Mouse (Mus musculus): Measurements from ENCODE around the gene Cdca5. TPM values are rescaled to one million over a fixed set of nuclear protein-coding genes. Genes with fewer than 3 reads are reported as not detected.
A peak's percentile ranks its signal among the peaks of the same experiment; 100 is the strongest.
"Not testable (repeated sequence)": the region's sequence is repeated elsewhere in the genome, so short reads cannot be mapped to it uniquely, and the experiment has no call there.

Cdca5 gene
- polyA plus RNA-seq, 1 experiment from 2014 or later = 39.0 TPM

DNA sequence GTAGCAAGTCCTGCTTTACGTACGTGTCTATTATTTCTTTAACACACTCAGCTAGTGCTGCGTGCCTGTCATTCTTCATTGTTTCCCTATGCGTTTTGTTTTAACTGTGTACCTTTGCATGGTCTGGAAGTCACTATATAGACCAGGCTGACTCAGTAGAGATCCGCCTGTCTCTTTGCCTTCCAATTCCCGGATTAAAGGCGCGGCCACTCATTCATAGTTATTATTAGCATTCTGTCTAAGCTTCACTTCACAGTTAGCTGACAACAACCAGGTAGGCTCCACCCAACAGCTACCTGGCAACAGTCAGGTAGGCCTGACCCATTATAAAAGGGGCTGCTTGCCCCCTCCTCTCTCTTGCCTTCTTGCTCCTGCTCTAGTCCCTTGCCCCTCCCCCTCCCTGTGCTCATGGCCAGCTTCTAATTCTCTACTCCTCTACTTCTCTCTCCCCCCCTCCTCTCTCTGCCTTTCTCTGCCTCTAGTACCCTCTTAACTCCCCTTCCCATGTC, 33.9 kb downstream of the Cdca5 start:
- Histone ChIP-seq H3K27me3 (ENCODE audit: control insufficient read depth, insufficient read depth, low read length) (no peaks in the 10 kb centered on the region), H3K4me3 (ENCODE audit: low read depth, low read length) (peak overlapping the region; percentile 82), H3K27ac (ENCODE audit: low read length) (peak overlapping the region; percentile 98), H3K9ac (replicated peaks; ENCODE audit: low read depth, low read length) (peak overlapping the region; percentile 63; the same call in 1 of the 2 replicates), H3K36me3 (ENCODE audit: control insufficient read depth, insufficient read depth, low read length) (peaks cover 20% of the 10 kb centered on the region), H3K9me3 (ENCODE audit: control insufficient read depth, low read depth, low read length) (no peaks in the 10 kb centered on the region), H3K4me2 (replicated peaks; ENCODE audit: low read depth, low read length) (peak overlapping the region; percentile 64), H3K4me1 (ENCODE audit: control insufficient read depth, insufficient read depth, low read length) (peaks cover 13% of the 10 kb centered on the region; the same call in 1 of the 2 replicates)
- 1% methylated on average over 8 of the region's 8 CpGs for WGBS
- no peak for ATAC-seq (ENCODE audit: insufficient number of reproducible peaks, insufficient read depth, low FRiP score, low read depth)

DNA sequence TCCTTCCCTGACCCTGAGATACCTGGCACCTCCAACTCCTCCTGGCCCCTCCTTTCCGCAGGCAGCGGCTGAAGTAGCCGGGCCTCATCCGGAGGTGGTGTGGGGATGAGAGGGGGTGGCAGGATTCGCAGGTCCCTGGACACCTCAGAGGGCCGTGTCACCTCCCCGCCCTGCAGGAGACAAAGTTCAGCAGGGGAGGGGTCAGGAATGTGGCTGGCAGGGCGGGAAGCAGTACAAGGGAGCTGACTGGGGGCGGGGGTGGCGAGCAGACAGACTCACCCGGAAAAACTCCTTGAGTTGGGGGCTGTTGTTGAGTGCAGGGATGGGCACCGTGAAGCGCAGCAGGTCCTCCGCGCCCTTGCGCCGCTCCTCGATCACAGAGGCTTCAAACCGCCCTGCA, 37.0 kb downstream of the Cdca5 start:
- 28% methylated on average over 19 of the region's 19 CpGs for WGBS

DNA sequence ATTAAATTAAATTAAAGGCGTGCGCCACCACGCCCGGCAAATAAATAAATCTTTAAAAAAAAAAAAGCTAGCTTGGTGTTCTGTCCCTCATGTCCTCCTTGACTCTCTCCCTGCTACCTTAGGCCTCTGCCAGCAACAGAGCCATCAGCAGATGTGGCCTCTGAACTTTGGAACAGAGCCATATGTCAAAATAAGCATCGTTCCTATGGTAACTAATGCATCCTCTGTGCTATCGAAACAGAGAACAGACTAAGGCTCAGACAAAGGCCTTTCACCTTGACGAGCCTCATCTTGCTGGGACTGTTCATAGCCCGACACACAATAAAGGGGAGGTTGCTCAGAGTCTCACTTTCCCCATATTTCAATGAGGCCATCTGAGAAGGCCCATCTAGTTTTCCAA, 38.5 kb downstream of the Cdca5 start:
- H3K36me3 ChIP-seq (ENCODE audit: control insufficient read depth, insufficient read depth, low read length) = no peaks in the 10 kb centered on the region; the same call in 1 of the 2 replicates
- H3K9ac ChIP-seq (replicated peaks; ENCODE audit: low read depth, low read length) = no peak overlapping the region
- H3K4me3 ChIP-seq (ENCODE audit: low read depth, low read length) = no peak overlapping the region
- ATAC-seq (ENCODE audit: insufficient number of reproducible peaks, insufficient read depth, low FRiP score, low read depth) = no peak
- peaks cover 8% of the 10 kb centered on the region; the same call in 1 of the 2 replicates for H3K4me1 ChIP-seq (ENCODE audit: control insufficient read depth, insufficient read depth, low read length)
- no peaks in the 10 kb centered on the region for H3K9me3 ChIP-seq (ENCODE audit: control insufficient read depth, low read depth, low read length)
- H3K27me3 ChIP-seq (ENCODE audit: control insufficient read depth, insufficient read depth, low read length) = no peaks in the 10 kb centered on the region
- 54% methylated on average over 8 of the region's 8 CpGs for WGBS
- H3K27ac ChIP-seq (ENCODE audit: low read length) = no peak overlapping the region
- H3K4me2 ChIP-seq (replicated peaks; ENCODE audit: low read depth, low read length) = no peak overlapping the region

More for the DNA sequence above, 37.0 kb downstream of the Cdca5 start:
- Histone ChIP-seq H3K9ac (replicated peaks; ENCODE audit: low read depth, low read length) (no peak overlapping the region; the same call in 1 of the 2 replicates), H3K36me3 (ENCODE audit: control insufficient read depth, insufficient read depth, low read length) (no peaks in the 10 kb centered on the region; the same call in 1 of the 2 replicates), H3K9me3 (ENCODE audit: control insufficient read depth, low read depth, low read length) (no peaks in the 10 kb centered on the region), H3K27ac (ENCODE audit: low read length) (no peak overlapping the region), H3K4me3 (ENCODE audit: low read depth, low read length) (no peak overlapping the region), H3K4me1 (ENCODE audit: control insufficient read depth, insufficient read depth, low read length) (peaks cover 11% of the 10 kb centered on the region; the same call in 1 of the 2 replicates), H3K4me2 (replicated peaks; ENCODE audit: low read depth, low read length) (no peak overlapping the region), H3K27me3 (ENCODE audit: control insufficient read depth, insufficient read depth, low read length) (no peaks in the 10 kb centered on the region)
- no peak for ATAC-seq (ENCODE audit: insufficient number of reproducible peaks, insufficient read depth, low FRiP score, low read depth)

DNA sequence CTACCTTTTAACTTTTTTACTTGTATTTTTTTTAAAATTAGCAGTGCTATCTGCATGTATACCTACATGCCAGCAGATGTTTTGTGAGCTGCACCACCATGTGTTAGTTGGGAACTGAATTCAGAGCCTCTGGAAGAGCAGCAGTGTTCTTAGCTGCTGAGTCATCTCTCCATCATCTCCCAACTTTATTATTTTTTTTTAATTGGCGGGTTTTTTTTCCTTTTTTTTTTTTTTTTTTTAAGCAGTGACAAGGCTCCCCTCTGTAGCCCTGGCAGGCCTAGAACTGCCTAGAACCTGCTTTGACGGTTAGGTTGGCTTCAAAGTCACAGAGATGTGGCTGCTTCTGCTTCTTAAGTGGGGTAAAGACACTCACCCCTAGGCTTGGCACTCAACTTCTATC, 40.1 kb downstream of the Cdca5 start:
- Histone ChIP-seq H3K4me2 (replicated peaks; ENCODE audit: low read depth, low read length) (no peak overlapping the region), H3K27ac (ENCODE audit: low read length) (no peak overlapping the region), H3K4me3 (ENCODE audit: low read depth, low read length) (no peak overlapping the region), H3K4me1 (ENCODE audit: control insufficient read depth, insufficient read depth, low read length) (0 out of 2 replicates have a peak, but pooled peaks cover 6% of the 10 kb centered on the region), H3K36me3 (ENCODE audit: control insufficient read depth, insufficient read depth, low read length) (no peaks in the 10 kb centered on the region; the same call in 1 of the 2 replicates), H3K27me3 (ENCODE audit: control insufficient read depth, insufficient read depth, low read length) (no peaks in the 10 kb centered on the region), H3K9ac (replicated peaks; ENCODE audit: low read depth, low read length) (no peak overlapping the region), H3K9me3 (ENCODE audit: control insufficient read depth, low read depth, low read length) (no peaks in the 10 kb centered on the region)
- 77% methylated on average over 2 of the region's 2 CpGs for WGBS
- no peak for ATAC-seq (ENCODE audit: insufficient number of reproducible peaks, insufficient read depth, low FRiP score, low read depth)

DNA sequence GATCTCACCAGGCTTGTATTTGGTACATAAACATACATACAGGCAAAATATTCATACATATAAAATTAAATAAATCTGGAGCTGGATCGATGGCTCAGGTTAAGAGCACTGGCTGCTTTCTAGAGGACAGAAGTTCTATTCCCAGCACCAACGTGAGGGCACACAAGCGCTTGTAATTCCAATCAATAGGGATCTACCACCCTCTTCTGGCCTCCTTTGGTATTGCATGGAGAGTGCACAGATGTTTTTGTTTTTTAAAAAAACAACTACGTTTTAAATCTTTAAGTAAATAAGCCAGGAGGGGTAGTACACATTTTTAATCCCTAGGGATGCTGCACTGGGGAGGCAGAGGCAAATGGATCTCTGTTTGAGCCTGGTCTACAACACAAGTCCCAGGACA, 41.5 kb downstream of the Cdca5 start:
- H3K4me3 ChIP-seq (ENCODE audit: low read depth, low read length) = no peak overlapping the region
- no peaks in the 10 kb centered on the region; the same call in 1 of the 2 replicates for H3K36me3 ChIP-seq (ENCODE audit: control insufficient read depth, insufficient read depth, low read length)
- no peaks in the 10 kb centered on the region for H3K9me3 ChIP-seq (ENCODE audit: control insufficient read depth, low read depth, low read length)
- ATAC-seq (ENCODE audit: insufficient number of reproducible peaks, insufficient read depth, low FRiP score, low read depth) = no peak
- no peak overlapping the region for H3K27ac ChIP-seq (ENCODE audit: low read length)
- H3K27me3 ChIP-seq (ENCODE audit: control insufficient read depth, insufficient read depth, low read length) = no peaks in the 10 kb centered on the region
- H3K4me1 ChIP-seq (ENCODE audit: control insufficient read depth, insufficient read depth, low read length) = 0 out of 2 replicates have a peak, but pooled peaks cover 6% of the 10 kb centered on the region
- 33% methylated on average over 4 of the region's 4 CpGs for WGBS
- H3K4me2 ChIP-seq (replicated peaks; ENCODE audit: low read depth, low read length) = no peak overlapping the region
- H3K9ac ChIP-seq (replicated peaks; ENCODE audit: low read depth, low read length) = no peak overlapping the region

DNA sequence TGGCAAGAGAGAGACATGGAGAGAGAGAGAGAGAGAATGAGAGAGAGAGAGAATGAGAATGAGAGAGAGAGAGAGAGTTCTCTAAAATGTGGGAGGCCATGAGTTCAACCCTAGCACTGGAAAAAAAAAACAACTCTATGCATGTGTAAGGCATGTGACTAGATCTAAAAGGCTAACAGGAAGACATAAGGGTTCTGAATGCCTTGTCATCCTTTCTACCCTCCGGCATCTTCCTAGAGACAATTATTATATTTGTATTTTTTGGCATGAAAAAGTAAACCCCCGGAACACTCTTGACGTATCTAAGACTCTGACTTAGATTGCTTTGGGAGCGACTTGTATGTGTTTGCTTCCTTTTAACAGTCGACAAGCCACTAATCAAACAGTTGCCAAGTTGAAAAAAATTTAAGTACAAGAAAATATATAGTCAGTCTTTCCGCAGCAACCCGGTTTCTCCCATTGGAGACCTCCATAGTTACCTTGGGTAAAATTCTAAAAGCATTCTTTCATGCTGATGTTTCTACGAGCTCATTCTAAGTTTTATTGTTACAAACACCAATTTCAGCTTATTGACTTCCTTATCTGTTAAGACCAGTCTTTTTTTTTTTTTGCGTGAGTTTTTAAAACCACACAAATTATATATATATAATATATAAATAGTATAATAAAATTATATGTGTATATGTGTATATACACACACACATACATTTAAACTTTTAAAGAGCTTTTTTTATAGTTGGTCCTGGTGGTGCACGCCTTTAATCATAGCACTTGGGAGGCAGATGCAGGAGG, 42.2 kb downstream of the Cdca5 start:
- Histone ChIP-seq H3K27me3 (ENCODE audit: control insufficient read depth, insufficient read depth, low read length) (no peaks in the 10 kb centered on the region), H3K9ac (replicated peaks; ENCODE audit: low read depth, low read length) (no peak overlapping the region), H3K9me3 (ENCODE audit: control insufficient read depth, low read depth, low read length) (no peaks in the 10 kb centered on the region), H3K36me3 (ENCODE audit: control insufficient read depth, insufficient read depth, low read length) (no peaks in the 10 kb centered on the region), H3K4me2 (replicated peaks; ENCODE audit: low read depth, low read length) (peak overlapping the region; percentile 47), H3K4me3 (ENCODE audit: low read depth, low read length) (peak overlapping the region; percentile 30), H3K4me1 (ENCODE audit: control insufficient read depth, insufficient read depth, low read length) (0 out of 2 replicates have a peak, but pooled peaks cover 6% of the 10 kb centered on the region), H3K27ac (ENCODE audit: low read length) (peak overlapping the region; percentile 29; the same call in 1 of the 2 replicates)
- ATAC-seq (ENCODE audit: insufficient number of reproducible peaks, insufficient read depth, low FRiP score, low read depth) = no peak
- 71% methylated on average over 10 of the region's 10 CpGs for WGBS

DNA sequence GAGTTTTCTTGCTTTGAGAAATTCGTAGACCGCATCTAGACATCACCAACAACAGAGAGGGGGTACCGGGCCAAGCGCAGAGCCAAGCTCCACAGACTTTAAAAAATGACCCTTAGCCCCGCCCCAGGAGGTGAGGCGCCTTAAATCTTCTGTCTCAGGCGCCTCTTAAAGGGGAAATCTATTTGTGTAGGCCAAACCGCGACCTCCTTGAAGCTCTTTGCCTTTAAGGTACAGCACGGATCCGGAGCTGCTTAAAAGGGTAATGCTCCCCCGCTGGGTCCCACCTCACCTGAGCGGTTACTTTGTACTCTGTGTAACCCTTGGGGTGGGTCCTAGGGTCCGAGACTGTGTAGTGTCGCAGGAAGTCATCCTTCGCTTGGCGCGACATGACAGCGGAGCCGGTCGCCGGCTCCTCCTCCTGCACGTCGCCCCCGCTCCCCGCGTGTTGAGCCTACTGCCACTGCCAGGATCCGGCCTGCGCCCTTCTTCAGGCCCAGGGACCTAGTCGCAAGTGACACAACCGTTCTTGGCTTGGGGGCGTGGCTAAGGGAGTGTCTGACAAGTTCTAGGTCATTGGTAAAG, 43.1 kb downstream of the Cdca5 start, which contains the start of gene Snx15:
Gene Snx15 (minus strand): TSS at position 545 of the 582 bp plus-strand sequence.
- Histone ChIP-seq H3K4me2 (replicated peaks; ENCODE audit: low read depth, low read length) (peak within 1 kb of the TSS; percentile 47), H3K36me3 (ENCODE audit: control insufficient read depth, insufficient read depth, low read length) (no peaks in the 10 kb centered on the region), H3K4me1 (ENCODE audit: control insufficient read depth, insufficient read depth, low read length) (0 out of 2 replicates have a peak, but pooled peaks cover 6% of the 10 kb centered on the region), H3K9ac (replicated peaks; ENCODE audit: low read depth, low read length) (peak within 1 kb of the TSS; percentile 31), H3K27me3 (ENCODE audit: control insufficient read depth, insufficient read depth, low read length) (no peaks in the 10 kb centered on the region), H3K4me3 (ENCODE audit: low read depth, low read length) (peak within 1 kb of the TSS; percentile 30), H3K27ac (ENCODE audit: low read length) (peak within 1 kb of the TSS; percentile 29; the same call in 1 of the 2 replicates), H3K9me3 (ENCODE audit: control insufficient read depth, low read depth, low read length) (no peaks in the 10 kb centered on the region)
- ATAC-seq (ENCODE audit: insufficient number of reproducible peaks, insufficient read depth, low FRiP score, low read depth) = peak; percentile 91
- WGBS = under 1% methylated on average over 32 of the region's 32 CpGs

DNA sequence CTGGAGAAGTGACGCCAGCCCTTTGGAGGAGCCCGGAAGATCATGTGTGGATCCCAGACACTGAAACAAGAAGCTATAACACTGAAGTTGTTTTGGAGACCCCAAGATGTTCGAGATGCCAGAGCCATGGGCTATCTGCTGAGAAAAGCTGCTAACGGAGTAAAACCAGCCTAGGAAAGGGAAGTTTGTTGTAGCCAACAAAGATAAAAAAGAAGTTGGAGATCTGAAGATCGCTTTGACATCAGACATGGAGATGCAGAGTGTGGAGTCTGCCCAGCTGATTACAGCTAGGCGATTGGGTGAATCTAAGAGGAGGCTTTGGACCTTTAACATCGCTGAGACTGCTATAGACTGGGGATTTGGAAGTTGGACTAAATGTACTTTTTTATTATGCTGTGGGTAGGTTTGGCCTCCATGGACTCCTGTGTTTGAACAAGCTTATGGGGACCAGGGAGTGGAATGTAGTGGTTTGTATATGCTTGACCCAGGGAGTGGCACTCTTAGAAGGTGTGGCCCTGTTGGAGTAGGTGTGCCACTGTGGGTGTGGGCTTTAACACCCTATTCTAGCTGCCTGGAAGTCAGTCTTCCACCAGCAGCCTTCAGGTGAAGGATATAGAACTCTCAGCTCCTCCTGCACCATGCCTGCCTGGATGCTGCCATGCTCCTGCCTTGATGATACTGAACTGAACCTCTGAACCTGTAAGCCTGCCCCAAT, 45.8 kb downstream of the Cdca5 start:
- WGBS = 73% methylated on average over 7 of the region's 7 CpGs
- ATAC-seq (ENCODE audit: insufficient number of reproducible peaks, insufficient read depth, low FRiP score, low read depth); H3K9ac ChIP-seq (replicated peaks; ENCODE audit: low read depth, low read length); H3K27ac ChIP-seq (ENCODE audit: low read length); H3K4me1 ChIP-seq (ENCODE audit: control insufficient read depth, insufficient read depth, low read length); H3K9me3 ChIP-seq (ENCODE audit: control insufficient read depth, low read depth, low read length); H3K27me3 ChIP-seq (ENCODE audit: control insufficient read depth, insufficient read depth, low read length); H3K4me2 ChIP-seq (replicated peaks; ENCODE audit: low read depth, low read length); H3K36me3 ChIP-seq (ENCODE audit: control insufficient read depth, insufficient read depth, low read length); H3K4me3 ChIP-seq (ENCODE audit: low read depth, low read length): not testable (repeated sequence)
